Mouse (Mus musculus) thymus, adult 2 months (tissue): Measurements from ENCODE around the gene Cnot10. TPM values are rescaled to one million over a fixed set of nuclear protein-coding genes. Genes with fewer than 3 reads are reported as not detected.

Source experiments
- DNase-seq: peaks from one replicate; pipeline ENCODE4 v3.0.0; 2021
- H3K27ac ChIP-seq: fragments of 200-500 bp; 2 replicates; pipeline ENCODE4 v1.5.1; 2012; ENCODE audit warnings: low read length, control low read depth; ENCODE audit not compliant: control insufficient read depth, insufficient read depth
- H3K27me3 ChIP-seq: fragments of 200-500 bp; 2 replicates; pipeline ENCODE4 v1.6.1; 2012; ENCODE audit warnings: mild to moderate bottlenecking, low read length, moderate library complexity, mixed read lengths; ENCODE audit not compliant: control insufficient read depth, insufficient read depth
- H3K36me3 ChIP-seq: fragments of 200-500 bp; 2 replicates; pipeline ENCODE4 v1.6.1; 2012; ENCODE audit warnings: mild to moderate bottlenecking, low read length, moderate library complexity; ENCODE audit not compliant: control insufficient read depth, insufficient read depth
- H3K4me1 ChIP-seq: fragments of 200-500 bp; replicated peaks from 2 replicates; pipeline ENCODE4 v1.6.1; 2012; ENCODE audit warnings: low read length; ENCODE audit not compliant: control insufficient read depth, insufficient read depth
- H3K4me3 ChIP-seq: fragments of 200-500 bp; 2 replicates; pipeline ENCODE4 v1.5.1; 2012; ENCODE audit warnings: mild to moderate bottlenecking, low read length, control low read depth, moderate library complexity; ENCODE audit not compliant: control insufficient read depth, insufficient read depth
- CTCF ChIP-seq: fragments of 200-500 bp; IDR thresholded peaks from 2 replicates; pipeline ENCODE4 v1.5.1; 2012; ENCODE audit warnings: mild to moderate bottlenecking, control low read depth, low read length, moderate library complexity, borderline replicate concordance; ENCODE audit not compliant: control insufficient read depth, poor library complexity, insufficient read depth; ENCODE audit errors: extremely low read depth
- POLR2A ChIP-seq: fragments of 200-500 bp; IDR thresholded peaks from 2 replicates; pipeline ENCODE4 v1.6.1; 2012; ENCODE audit warnings: mild to moderate bottlenecking, low read length, control low read depth, moderate library complexity; ENCODE audit not compliant: control insufficient read depth, poor library complexity, insufficient read depth; ENCODE audit errors: extremely low read depth
- WGBS: fragments of 180-500 bp; shearing (Covaris S2); methylation state at CpG from one replicate; pipeline ENCODE4 v1.1.7; 2018; 5-methylcytosine and 5-hydroxymethylcytosine counted together
- polyA plus RNA-seq: library from polyadenylated mRNA; depleted of rRNA; stranded (reverse); fragments of >200 nt; gene quantifications from 2 replicates; pipeline ENCODE4 v1.2.3, GENCODE M21; 2012

Gene Cnot10
- polyA plus RNA-seq, 1 experiment, result 45.2 TPM

GRCm38 (mm10) chr9:114550033-114550432 lies 90.0 kb downstream of the Cnot10 start:
- no peak for DNase-seq
- H3K27ac ChIP-seq, result no peak overlapping the region
- TF ChIP-seq POLR2A, result no peak
- no peak for TF ChIP-seq CTCF
- no peaks in the 10 kb centered on the region for H3K27me3 ChIP-seq
- peaks cover 36% of the 10 kb centered on the region for H3K4me1 ChIP-seq
- no peaks in the 10 kb centered on the region for H3K36me3 ChIP-seq
- H3K4me3 ChIP-seq, result no peak overlapping the region
- 97% methylated on average over 6 of the region's 6 CpGs for WGBS

GRCm38 (mm10) chr9:114549117-114549516 lies 90.9 kb downstream of the Cnot10 start:
- WGBS, result 98% methylated on average over 5 of the region's 5 CpGs
- Histone ChIP-seq H3K27me3 (no peaks in the 10 kb centered on the region), H3K4me1 (peaks cover 42% of the 10 kb centered on the region), H3K36me3 (no peaks in the 10 kb centered on the region), H3K27ac (no peak overlapping the region), H3K4me3 (no peak overlapping the region)
- TF ChIP-seq CTCF (no peak), POLR2A (no peak)
- no peak for DNase-seq

- Histone ChIP-seq H3K4me3 (no peak overlapping the region), H3K27me3 (no peaks in the 10 kb centered on the region), H3K36me3 (no peaks in the 10 kb centered on the region), H3K4me1 (peaks cover 42% of the 10 kb centered on the region), H3K27ac (no peak overlapping the region)
- DNase-seq, result no peak
- TF ChIP-seq POLR2A (no peak), CTCF (no peak)
- 70% methylated on average over 4 of the region's 4 CpGs for WGBS
These were observed 91.5 kb downstream of the Cnot10 start for GRCm38 (mm10) chr9:114548496-114548895.

- DNase-seq, result no peak
- WGBS, result 46% methylated on average over 6 of the region's 6 CpGs
- no peak overlapping the region for H3K27ac ChIP-seq
- H3K36me3 ChIP-seq, result no peaks in the 10 kb centered on the region
- H3K4me1 ChIP-seq, result peaks cover 42% of the 10 kb centered on the region
- no peak overlapping the region for H3K4me3 ChIP-seq
- TF ChIP-seq POLR2A (no peak), CTCF (no peak)
- no peaks in the 10 kb centered on the region for H3K27me3 ChIP-seq
These were observed 92.3 kb downstream of the Cnot10 start for GRCm38 (mm10) chr9:114547643-114548077.

- DNase-seq, result peak; percentile 33
- TF ChIP-seq CTCF, result no peak
- TF ChIP-seq POLR2A, result no peak
- H3K4me1 ChIP-seq, result peaks cover 38% of the 10 kb centered on the region
- no peaks in the 10 kb centered on the region for H3K27me3 ChIP-seq
- H3K4me3 ChIP-seq, result no peak overlapping the region
- H3K27ac ChIP-seq, result no peak overlapping the region
- WGBS, result 24% methylated on average over 12 of the region's 12 CpGs
- no peaks in the 10 kb centered on the region for H3K36me3 ChIP-seq
These were observed 93.2 kb downstream of the Cnot10 start for GRCm38 (mm10) chr9:114546765-114547164.

GRCm38 (mm10) chr9:114544754-114545393 lies 95.1 kb downstream of the Cnot10 start:
- Histone ChIP-seq H3K4me1 (peaks cover 38% of the 10 kb centered on the region), H3K36me3 (no peaks in the 10 kb centered on the region), H3K4me3 (no peak overlapping the region), H3K27ac (no peak overlapping the region), H3K27me3 (no peaks in the 10 kb centered on the region)
- WGBS, result 76% methylated on average over 9 of the region's 9 CpGs
- no peak for DNase-seq
- TF ChIP-seq CTCF, result no peak
- TF ChIP-seq POLR2A, result no peak
